Mouse (Mus musculus) right cerebral cortex, postnatal 25 days (tissue): ENCODE data around the gene Gm17660.
A peak's percentile ranks its signal among the peaks of the same experiment; 100 is the strongest.

Experiments
- DNase-seq: peaks from one replicate; pipeline ENCODE4 v3.0.0; 2022

The Gm17660 gene

GRCm38 (mm10) chr5:104077508-104077907, at the start of gene Gm17660:
Gene Gm17660, minus strand, starts transcription at chr5:104077608.
- no peak for DNase-seq

- DNase-seq, result no peak
These were observed 49.3 kb upstream of the Gm17660 start for GRCm38 (mm10) chr5:104126561-104127320.

GRCm38 (mm10) chr5:104124016-104124658, 46.7 kb upstream of the Gm17660 start:
- no peak for DNase-seq

GRCm38 (mm10) chr5:104115890-104116289, 38.5 kb upstream of the Gm17660 start:
- no peak for DNase-seq

GRCm38 (mm10) chr5:104115118-104115517, 37.7 kb upstream of the Gm17660 start:
- no peak for DNase-seq

- peak; percentile 67 for DNase-seq
These were observed 36.2 kb upstream of the Gm17660 start, which contains the start of gene Sparcl1 for GRCm38 (mm10) chr5:104113491-104114172. Gene Sparcl1, minus strand, starts transcription at chr5:104113733.

- no peak for DNase-seq
These were observed 35.1 kb upstream of the Gm17660 start for GRCm38 (mm10) chr5:104112511-104112910.

- peak; percentile 42 for DNase-seq
These were observed 34.6 kb upstream of the Gm17660 start for GRCm38 (mm10) chr5:104112016-104112415.

GRCm38 (mm10) chr5:104110171-104110920, 32.9 kb upstream of the Gm17660 start:
- peak; percentile 67 for DNase-seq

GRCm38 (mm10) chr5:104109516-104109915, 32.1 kb upstream of the Gm17660 start:
- DNase-seq, result no peak

- peak; percentile 62 for DNase-seq
These were observed 31.5 kb upstream of the Gm17660 start for GRCm38 (mm10) chr5:104108879-104109369.

- DNase-seq, result no peak
These were observed 30.9 kb upstream of the Gm17660 start for GRCm38 (mm10) chr5:104108127-104108875.

- no peak for DNase-seq
These were observed 26.7 kb upstream of the Gm17660 start for GRCm38 (mm10) chr5:104104111-104104510.

- no peak for DNase-seq
These were observed 25.8 kb upstream of the Gm17660 start for GRCm38 (mm10) chr5:104103171-104103570.

- DNase-seq, result no peak
These were observed 24.5 kb upstream of the Gm17660 start for GRCm38 (mm10) chr5:104101678-104102531.

- no peak for DNase-seq
These were observed 18.9 kb upstream of the Gm17660 start for GRCm38 (mm10) chr5:104096078-104096938.

GRCm38 (mm10) chr5:104095416-104096077, 18.1 kb upstream of the Gm17660 start:
- DNase-seq, result no peak

GRCm38 (mm10) chr5:104089751-104090150, 12.3 kb upstream of the Gm17660 start:
- no peak for DNase-seq

- DNase-seq, result no peak
These were observed 8.0 kb upstream of the Gm17660 start for GRCm38 (mm10) chr5:104085366-104085765.
